Mouse (Mus musculus) A20 (cell line): Measurements from ENCODE around the gene Ppm1f.

ENCODE experiments used
- DNase-seq: peaks from one replicate; pipeline ENCODE4 v3.0.0-alpha.2; 2011; ENCODE audit warnings: low read depth, low spot score

Gene Ppm1f

GRCm38 (mm10) chr16:16911641-16912597, 15.7 kb downstream of the Ppm1f start:
- DNase-seq, result peak; percentile 66

DNA sequence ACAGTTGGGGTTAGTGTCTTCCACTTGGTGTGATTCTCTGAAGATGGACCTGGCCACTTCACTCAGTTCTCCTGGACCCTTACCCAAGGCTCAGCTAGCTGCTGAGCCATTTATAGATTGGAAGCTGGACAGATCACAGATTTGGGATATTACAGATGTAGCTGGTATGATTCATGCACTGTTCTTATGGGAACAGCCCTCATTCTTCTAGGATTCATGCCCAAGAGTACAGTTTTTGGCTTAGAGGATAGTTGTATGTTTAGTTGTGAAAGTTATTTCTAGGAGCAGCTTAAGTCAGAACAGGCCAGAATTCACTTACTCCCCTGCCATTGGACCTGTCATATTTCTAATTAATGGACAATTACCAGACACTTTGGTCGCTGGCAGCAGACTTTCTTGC, 17.2 kb downstream of the Ppm1f start:
- no peak for DNase-seq

DNA sequence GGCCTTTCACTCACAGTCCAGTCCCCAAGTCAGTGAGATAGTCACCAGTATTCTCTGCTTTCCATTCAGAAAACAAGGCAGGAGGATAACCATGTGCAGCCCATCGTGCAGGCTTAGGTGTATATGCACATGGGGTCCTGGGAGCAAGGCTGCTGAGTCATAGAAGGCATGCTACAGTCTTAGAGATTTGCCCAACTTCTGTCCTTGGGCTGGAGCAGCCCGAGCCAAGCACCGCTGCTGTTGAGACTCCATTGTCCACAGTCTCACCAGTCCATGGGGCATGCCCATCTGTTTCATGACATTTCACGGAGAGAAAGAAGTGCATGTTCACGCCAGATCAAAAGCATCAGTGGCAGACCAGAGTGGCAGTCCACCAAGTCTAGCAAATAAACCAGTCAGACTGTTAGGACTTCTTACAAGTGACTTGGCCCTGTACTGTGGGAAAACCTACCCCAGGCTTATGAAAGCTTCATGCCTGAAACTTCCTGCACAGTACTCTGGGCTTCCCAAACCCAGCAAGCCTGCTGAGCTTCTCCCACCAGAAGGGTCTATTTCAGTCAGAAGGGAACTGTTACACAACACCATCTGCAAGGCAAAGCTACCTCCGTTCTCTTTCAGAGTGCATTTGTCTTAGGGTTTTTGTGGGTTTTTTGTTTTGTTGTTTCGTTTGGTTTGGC, 22.3 kb downstream of the Ppm1f start:
- no peak for DNase-seq

DNA sequence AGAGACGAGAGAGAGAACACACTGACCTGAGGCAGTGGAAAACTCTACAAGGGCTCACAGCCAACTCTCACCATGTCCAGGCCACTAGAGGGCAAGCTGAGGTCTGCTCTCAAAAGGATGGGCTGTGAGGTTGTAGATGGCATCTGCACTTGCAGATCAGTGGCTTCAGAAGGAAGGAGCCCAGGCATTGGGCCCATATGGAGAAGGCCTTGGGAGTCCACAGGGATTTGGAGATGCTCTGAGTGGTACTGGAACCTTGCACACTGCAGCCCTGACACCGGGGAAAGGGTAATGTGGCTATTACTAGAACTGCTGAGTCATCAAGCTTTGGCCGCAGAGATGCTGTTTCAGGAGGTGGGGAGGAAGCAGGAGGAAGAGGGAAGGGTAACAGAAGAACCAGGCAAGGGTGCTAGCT, 24.8 kb downstream of the Ppm1f start:
- peak; percentile 40 for DNase-seq

DNA sequence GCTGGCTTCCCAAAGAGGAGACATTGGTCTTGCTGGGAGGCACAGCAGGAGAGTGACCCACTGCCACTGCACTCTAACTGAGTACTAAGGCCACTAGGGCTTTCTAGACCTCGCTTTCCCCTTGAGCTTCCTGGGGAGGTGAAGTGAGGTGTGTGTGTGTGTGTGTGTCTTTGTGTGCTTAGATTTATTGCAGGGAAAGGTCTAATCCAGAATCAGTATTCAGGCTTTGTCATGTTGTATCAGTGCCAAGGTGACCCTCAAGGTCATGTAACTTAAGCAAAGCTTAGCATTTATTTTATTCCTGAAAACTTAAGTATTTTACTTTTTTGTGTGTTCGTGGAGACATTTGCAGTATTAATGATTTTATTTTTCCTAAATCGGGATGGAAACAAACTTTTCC, 28.2 kb downstream of the Ppm1f start:
- no peak for DNase-seq

DNA sequence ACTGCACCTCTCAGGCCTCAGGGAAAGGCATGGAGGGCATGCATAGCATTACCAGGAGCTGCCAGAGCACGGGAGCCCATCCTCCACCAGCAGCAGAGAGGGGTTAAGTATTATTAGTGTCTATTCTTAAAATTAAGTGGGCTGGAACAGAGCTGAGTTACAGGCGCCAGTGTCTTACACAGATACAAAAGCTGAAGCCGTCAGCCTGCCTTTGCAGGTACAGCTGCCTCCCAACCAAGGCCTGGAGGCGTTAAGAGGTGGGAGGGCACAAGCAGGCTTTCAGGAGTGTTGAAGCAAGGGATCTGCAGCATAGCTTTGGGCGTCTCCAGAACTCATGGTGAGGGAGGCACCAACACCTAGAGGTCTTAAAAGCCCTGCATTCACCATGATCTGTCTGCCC, 30.3 kb downstream of the Ppm1f start:
- no peak for DNase-seq

DNA sequence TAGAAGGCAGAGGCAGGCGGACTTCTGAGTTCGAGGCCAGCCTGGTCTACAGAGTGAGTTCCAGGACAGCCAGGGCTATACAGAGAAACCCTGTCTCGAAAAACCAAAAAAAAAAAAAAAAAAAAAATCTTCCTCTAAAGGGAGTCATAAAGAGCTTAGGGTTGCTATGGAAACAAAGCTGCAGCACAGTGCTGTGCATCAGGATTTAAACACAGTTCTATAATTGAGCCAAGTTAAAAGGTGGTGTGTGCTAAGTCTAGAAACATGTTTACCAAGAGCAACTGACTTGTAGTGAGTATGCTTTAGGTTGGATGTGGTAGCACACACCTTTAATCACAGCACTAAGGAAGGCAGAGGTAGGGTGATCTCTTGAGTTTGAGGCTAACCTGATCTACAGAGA, 32.6 kb downstream of the Ppm1f start:
- peak; percentile 9 for DNase-seq

DNA sequence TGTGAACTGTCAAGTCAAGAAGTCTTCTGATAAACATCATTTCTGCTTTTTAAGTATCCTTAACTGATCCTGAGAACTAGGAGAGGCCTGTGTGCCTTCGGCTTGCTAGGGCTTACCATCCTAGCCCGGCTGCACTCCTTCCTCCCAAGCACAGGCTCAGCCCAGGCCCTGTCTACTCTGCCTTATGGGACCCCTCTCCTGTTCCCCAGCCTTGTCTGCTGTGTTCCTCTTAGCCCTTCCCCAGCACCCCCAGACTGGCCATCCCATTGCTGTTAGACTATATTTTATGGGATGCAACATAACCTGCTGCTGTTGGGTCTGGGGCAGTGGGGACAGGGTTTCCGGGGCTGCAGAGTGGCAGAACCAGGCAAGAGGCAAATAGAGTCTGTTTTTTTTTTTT, 34.1 kb downstream of the Ppm1f start:
- peak; percentile 9 for DNase-seq

- peak; percentile 56 for DNase-seq
Measured at GRCm38 (mm10) chr16:16930810-16931296, 34.6 kb downstream of the Ppm1f start.

DNA sequence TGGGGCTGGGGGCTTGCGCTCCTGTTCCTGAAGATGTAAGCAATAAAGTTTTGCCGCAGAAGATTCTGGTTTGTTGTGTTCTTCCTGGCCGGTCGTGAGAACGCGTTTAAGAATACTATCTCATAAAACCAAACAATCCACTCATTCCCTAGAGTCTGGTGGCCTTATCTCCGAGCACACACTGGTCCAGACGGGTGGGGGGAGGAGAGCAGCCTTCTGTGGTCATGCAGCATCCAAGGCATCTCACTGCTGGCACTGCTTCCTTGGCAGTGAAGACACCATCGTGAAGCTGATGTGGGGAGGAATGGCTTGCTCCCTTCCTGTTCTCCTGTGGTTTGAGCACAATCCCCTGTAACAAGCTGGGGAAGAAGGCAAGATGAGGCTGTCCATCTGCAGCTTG, 43.3 kb downstream of the Ppm1f start:
- DNase-seq, result no peak

DNA sequence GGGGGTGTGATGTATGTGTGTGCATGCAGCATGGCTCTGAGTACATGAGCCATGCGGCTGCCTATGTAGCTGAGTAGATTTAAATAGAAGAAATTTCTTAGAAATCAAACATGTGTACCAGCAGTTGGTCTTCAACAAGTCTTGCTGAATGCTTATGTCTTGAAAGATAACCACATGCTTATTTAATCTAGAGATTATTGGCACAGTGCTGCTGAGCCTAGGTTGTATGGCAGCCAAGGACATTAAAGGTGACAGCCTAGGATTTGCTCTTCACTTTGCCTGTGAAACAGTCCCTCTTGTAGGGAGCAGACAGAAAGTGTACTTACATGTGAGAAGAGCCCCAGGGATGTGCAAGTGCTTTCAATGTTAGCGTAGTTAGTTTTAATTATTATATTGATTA, 44.8 kb downstream of the Ppm1f start:
- no peak for DNase-seq

GRCm38 (mm10) chr16:16958575-16958974, 62.3 kb downstream of the Ppm1f start:
- no peak for DNase-seq

DNA sequence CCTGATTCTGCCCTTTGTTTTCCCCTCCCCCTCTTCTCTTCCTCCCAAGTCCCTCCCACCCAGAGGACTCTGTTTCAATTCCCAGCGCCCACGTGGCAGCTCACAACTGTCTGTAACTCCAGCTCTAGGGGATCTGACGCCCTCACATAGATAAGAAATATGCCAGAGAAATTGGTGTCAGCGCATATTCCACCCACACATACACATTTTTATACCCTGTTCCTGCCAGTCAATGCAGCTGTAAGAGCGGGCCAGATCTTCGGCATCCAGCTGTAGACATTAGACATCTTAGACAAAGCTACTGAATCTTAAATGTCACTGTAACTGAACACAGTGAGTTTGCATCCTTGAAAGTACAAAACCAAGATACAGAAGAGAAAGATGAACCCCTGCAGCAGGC, 63.6 kb downstream of the Ppm1f start:
- no peak for DNase-seq

DNA sequence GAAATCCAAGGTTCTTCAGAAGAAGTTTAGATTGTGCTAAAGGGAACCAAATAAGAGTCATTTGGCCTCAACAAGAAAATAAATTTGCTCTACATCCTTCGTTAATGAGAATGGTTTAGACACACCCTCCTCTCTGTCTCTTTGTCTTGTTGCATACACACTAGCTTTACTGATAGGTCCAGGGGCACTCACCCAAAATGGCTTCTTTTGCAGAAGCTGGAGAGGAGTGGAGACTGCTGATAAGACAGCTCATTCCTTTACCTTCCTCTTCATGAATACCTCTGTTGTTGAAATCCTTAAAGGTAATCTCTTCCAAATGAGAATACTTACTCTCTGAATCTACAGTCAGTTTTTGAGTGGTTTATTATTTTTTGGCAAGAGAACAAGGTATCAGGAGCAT, 68.9 kb downstream of the Ppm1f start:
- no peak for DNase-seq

DNA sequence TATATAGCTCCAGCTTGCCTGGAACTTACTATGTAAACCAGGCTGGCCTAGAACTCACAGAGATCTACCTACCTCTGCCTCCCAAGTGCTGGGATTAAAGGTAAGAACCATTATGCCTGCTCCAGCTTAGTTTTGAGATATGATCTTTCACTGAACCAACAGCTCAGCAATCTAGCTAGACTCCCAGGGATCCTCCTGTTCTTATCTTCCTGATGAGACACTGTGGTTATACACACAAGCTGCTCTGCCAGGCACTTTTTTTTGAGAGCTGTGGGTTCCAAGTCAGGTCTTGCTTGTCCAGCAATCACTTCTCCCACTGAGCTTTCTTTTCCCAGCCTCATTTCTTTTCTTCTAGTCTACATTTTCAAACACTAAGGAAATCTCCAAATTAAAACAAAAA, 70.0 kb downstream of the Ppm1f start:
- no peak for DNase-seq
